Mouse (Mus musculus) limb, embryonic 12.5 days (tissue): ENCODE measurements around the gene Kansl1. TPM values are rescaled to one million over a fixed set of nuclear protein-coding genes. Genes with fewer than 3 reads are reported as not detected.
A peak's percentile ranks its signal among the peaks of the same experiment; 100 is the strongest.

ENCODE experiments used
- ATAC-seq: fragments of 200-750 bp; cut with Nextera tagmentation; 2 replicates; pipeline ENCODE4 v1.8.0; 2017; ENCODE audit warnings: low read depth, moderate TSS enrichment; ENCODE audit not compliant: insufficient number of reproducible peaks, insufficient read depth, low FRiP score, low TSS enrichment
- H3K27ac ChIP-seq: fragments of 300-500 bp; sonication (generic); 2 replicates; pipeline ENCODE4 v1.5.1; 2016; ENCODE audit warnings: mild to moderate bottlenecking, moderate library complexity
- H3K27me3 ChIP-seq: fragments of 300-500 bp; sonication (generic); 2 replicates; pipeline ENCODE4 v1.6.1; 2016; ENCODE audit warnings: mild to moderate bottlenecking, moderate library complexity
- H3K36me3 ChIP-seq: fragments of 300-500 bp; sonication (generic); 2 replicates; pipeline ENCODE4 v1.6.1; 2016; ENCODE audit warnings: mild to moderate bottlenecking, moderate library complexity
- H3K4me1 ChIP-seq: fragments of 300-500 bp; sonication (generic); replicated peaks from 2 replicates; pipeline ENCODE4 v1.6.1; 2016
- H3K4me2 ChIP-seq: fragments of 300-500 bp; sonication (generic); 2 replicates; pipeline ENCODE4 v1.6.1; 2016; ENCODE audit warnings: mild to moderate bottlenecking, moderate library complexity
- H3K4me3 ChIP-seq: fragments of 300-500 bp; sonication (generic); replicated peaks from 2 replicates; pipeline ENCODE4 v1.5.1; 2016; ENCODE audit warnings: mild to moderate bottlenecking
- H3K9ac ChIP-seq: fragments of 300-500 bp; sonication (generic); replicated peaks from 2 replicates; pipeline ENCODE4 v1.6.1; 2016; ENCODE audit warnings: mild to moderate bottlenecking, moderate library complexity
- H3K9me3 ChIP-seq: fragments of 300-500 bp; sonication (generic); 2 replicates; pipeline ENCODE4 v1.6.1; 2016; ENCODE audit warnings: mild to moderate bottlenecking, moderate library complexity
- WGBS: fragments of 180-500 bp; shearing (Covaris S2); methylation state at CpG from one replicate; pipeline ENCODE4 v1.1.7; 2016; 5-methylcytosine and 5-hydroxymethylcytosine counted together
- polyA plus RNA-seq: library from polyadenylated mRNA; unstranded; fragments of >200 nt; fragmentation: Nextera tagmentation; extraction: Ambion mirVana; gene quantifications from 2 replicates; pipeline ENCODE4 v1.2.1, GENCODE M21; 2016

The Kansl1 gene
- polyA plus RNA-seq, result 30.9 and 33.6 TPM in 2 replicates

- peak; percentile 64 for ATAC-seq
- peak within 1 kb of the TSS; percentile 97 for H3K9ac ChIP-seq
Observed at GRCm38 (mm10) chr11:104468751-104469268, at the start of gene Kansl1. TSS of gene Kansl1 (minus strand) at chr11:104468861.

GRCm38 (mm10) chr11:104512436-104512835 lies 43.8 kb upstream of the Kansl1 start:
- H3K4me2 ChIP-seq, result no peak overlapping the region
- no peaks in the 10 kb centered on the region for H3K9me3 ChIP-seq
- H3K27me3 ChIP-seq, result no peaks in the 10 kb centered on the region
- H3K9ac ChIP-seq, result no peak overlapping the region
- no peak overlapping the region for H3K27ac ChIP-seq
- WGBS, result 89% methylated on average over 4 of the region's 4 CpGs
- ATAC-seq, result no peak
- peaks cover 91% of the 10 kb centered on the region for H3K36me3 ChIP-seq
- no peak overlapping the region for H3K4me3 ChIP-seq
- no peaks in the 10 kb centered on the region for H3K4me1 ChIP-seq

More at GRCm38 (mm10) chr11:104468751-104469268, at the start of gene Kansl1:
- H3K27ac ChIP-seq, result peak within 1 kb of the TSS; percentile 80
- no peaks in the 10 kb centered on the region for H3K9me3 ChIP-seq
- H3K4me2 ChIP-seq, result peak within 1 kb of the TSS; percentile 64
- 1% methylated on average over 61 of the region's 69 CpGs for WGBS
- H3K27me3 ChIP-seq, result no peaks in the 10 kb centered on the region
- H3K36me3 ChIP-seq, result peaks cover 17% of the 10 kb centered on the region; the same call in 1 of the 2 replicates
- peak within 1 kb of the TSS; percentile 98 for H3K4me3 ChIP-seq
- H3K4me1 ChIP-seq, result peaks cover 15% of the 10 kb centered on the region

- Histone ChIP-seq H3K4me1 (no peaks in the 10 kb centered on the region), H3K27me3 (no peaks in the 10 kb centered on the region), H3K36me3 (peaks cover 91% of the 10 kb centered on the region), H3K4me3 (no peak overlapping the region), H3K4me2 (no peak overlapping the region), H3K9me3 (no peaks in the 10 kb centered on the region), H3K27ac (no peak overlapping the region), H3K9ac (no peak overlapping the region)
- 95% methylated on average over 2 of the region's 2 CpGs for WGBS
- ATAC-seq, result no peak
Observed at GRCm38 (mm10) chr11:104510606-104511005, 41.9 kb upstream of the Kansl1 start.

GRCm38 (mm10) chr11:104508455-104508854 lies 39.8 kb upstream of the Kansl1 start:
- Histone ChIP-seq H3K9ac (no peak overlapping the region), H3K4me1 (no peaks in the 10 kb centered on the region), H3K36me3 (peaks cover 86% of the 10 kb centered on the region), H3K4me3 (no peak overlapping the region), H3K27me3 (no peaks in the 10 kb centered on the region), H3K27ac (no peak overlapping the region), H3K4me2 (no peak overlapping the region), H3K9me3 (no peaks in the 10 kb centered on the region)
- whole genome bisulfite sequencing, result 81% methylated on average over 4 of the region's 4 CpGs
- no peak for ATAC-seq

- Histone ChIP-seq H3K9me3 (no peaks in the 10 kb centered on the region; the same call in 1 of the 2 replicates), H3K9ac (no peak overlapping the region), H3K4me2 (no peak overlapping the region), H3K36me3 (no peaks in the 10 kb centered on the region), H3K27ac (no peak overlapping the region), H3K4me3 (no peak overlapping the region), H3K27me3 (no peaks in the 10 kb centered on the region), H3K4me1 (no peaks in the 10 kb centered on the region)
- WGBS, result 87% methylated on average over 3 of the region's 3 CpGs
- no peak for ATAC-seq
Observed at GRCm38 (mm10) chr11:104488292-104488691, 19.6 kb upstream of the Kansl1 start.

- Histone ChIP-seq H3K4me1 (no peaks in the 10 kb centered on the region), H3K4me3 (no peak overlapping the region), H3K27ac (no peak overlapping the region), H3K9me3 (peaks cover 6% of the 10 kb centered on the region; the same call in 1 of the 2 replicates), H3K27me3 (no peaks in the 10 kb centered on the region), H3K36me3 (no peaks in the 10 kb centered on the region), H3K4me2 (no peak overlapping the region), H3K9ac (no peak overlapping the region)
- 87% methylated on average over 8 of the region's 8 CpGs for WGBS
- no peak for ATAC-seq
Observed at GRCm38 (mm10) chr11:104481971-104482370, 13.3 kb upstream of the Kansl1 start.

- Histone ChIP-seq H3K9ac (no peak overlapping the region), H3K4me3 (no peak overlapping the region), H3K36me3 (no peaks in the 10 kb centered on the region), H3K4me1 (no peaks in the 10 kb centered on the region), H3K27me3 (no peaks in the 10 kb centered on the region), H3K4me2 (no peak overlapping the region), H3K9me3 (0 out of 2 replicates have a peak, but pooled peaks cover 6% of the 10 kb centered on the region), H3K27ac (no peak overlapping the region)
- WGBS, result 68% methylated on average over 4 of the region's 4 CpGs
- ATAC-seq, result no peak
Observed at GRCm38 (mm10) chr11:104479505-104479904, 10.8 kb upstream of the Kansl1 start.

- 1% methylated on average over 19 of the region's 19 CpGs for WGBS
- ATAC-seq, result peak; percentile 100
- Histone ChIP-seq H3K4me1 (peaks cover 15% of the 10 kb centered on the region), H3K9me3 (no peaks in the 10 kb centered on the region), H3K27me3 (no peaks in the 10 kb centered on the region), H3K4me3 (peak overlapping the region; percentile 98), H3K27ac (peak overlapping the region; percentile 80), H3K36me3 (peaks cover 12% of the 10 kb centered on the region; the same call in 1 of the 2 replicates), H3K4me2 (peak overlapping the region; percentile 64), H3K9ac (peak overlapping the region; percentile 97)
Observed at GRCm38 (mm10) chr11:104469371-104469835, 742 bp upstream of the Kansl1 start.

GRCm38 (mm10) chr11:104467698-104468097 lies 963 bp downstream of the Kansl1 start:
- peaks cover 15% of the 10 kb centered on the region for H3K4me1 ChIP-seq
- 82% methylated on average over 5 of the region's 5 CpGs for WGBS
- H3K27me3 ChIP-seq, result no peaks in the 10 kb centered on the region
- no peak overlapping the region for H3K4me3 ChIP-seq
- no peak overlapping the region for H3K27ac ChIP-seq
- H3K9me3 ChIP-seq, result no peaks in the 10 kb centered on the region
- H3K36me3 ChIP-seq, result peaks cover 26% of the 10 kb centered on the region; the same call in 1 of the 2 replicates
- H3K4me2 ChIP-seq, result peak overlapping the region; percentile 31
- no peak overlapping the region for H3K9ac ChIP-seq
- no peak for ATAC-seq

- no peaks in the 10 kb centered on the region for H3K9me3 ChIP-seq
- H3K4me2 ChIP-seq, result no peak overlapping the region
- peaks cover 1% of the 10 kb centered on the region for H3K4me1 ChIP-seq
- H3K4me3 ChIP-seq, result no peak overlapping the region
- no peak overlapping the region for H3K27ac ChIP-seq
- peaks cover 41% of the 10 kb centered on the region for H3K36me3 ChIP-seq
- no peaks in the 10 kb centered on the region for H3K27me3 ChIP-seq
- ATAC-seq, result no peak
- no peak overlapping the region for H3K9ac ChIP-seq
Observed at GRCm38 (mm10) chr11:104461551-104461950, 7.1 kb downstream of the Kansl1 start.

- Histone ChIP-seq H3K4me1 (no peaks in the 10 kb centered on the region), H3K27ac (no peak overlapping the region), H3K4me3 (no peak overlapping the region), H3K9ac (no peak overlapping the region), H3K9me3 (no peaks in the 10 kb centered on the region), H3K4me2 (no peak overlapping the region), H3K36me3 (peaks cover 44% of the 10 kb centered on the region), H3K27me3 (no peaks in the 10 kb centered on the region)
- ATAC-seq, result no peak
- 94% methylated on average over 2 of the region's 2 CpGs for WGBS
Observed at GRCm38 (mm10) chr11:104459671-104460070, 9.0 kb downstream of the Kansl1 start.

GRCm38 (mm10) chr11:104458507-104458906 lies 10.2 kb downstream of the Kansl1 start:
- Histone ChIP-seq H3K4me1 (no peaks in the 10 kb centered on the region), H3K9me3 (no peaks in the 10 kb centered on the region)
- 72% methylated on average over 2 of the region's 2 CpGs for WGBS

More at GRCm38 (mm10) chr11:104458507-104458906, 10.2 kb downstream of the Kansl1 start:
- no peak overlapping the region for H3K9ac ChIP-seq
- H3K27ac ChIP-seq, result no peak overlapping the region
- no peak overlapping the region for H3K4me2 ChIP-seq
- ATAC-seq, result no peak
- no peak overlapping the region for H3K4me3 ChIP-seq
- H3K27me3 ChIP-seq, result no peaks in the 10 kb centered on the region
- peaks cover 33% of the 10 kb centered on the region for H3K36me3 ChIP-seq
